Mouse (Mus musculus) spleen, postnatal 14 days (tissue): Measurements from ENCODE around the gene Setx.
A peak's percentile ranks its signal among the peaks of the same experiment; 100 is the strongest.

Source experiments
- DNase-seq, 2 experiments: peaks; one replicate each; pipeline ENCODE4 v3.0.0; 2021 to 2022; ENCODE audit warnings: low spot score in 2 of 2

The Setx gene

DNA sequence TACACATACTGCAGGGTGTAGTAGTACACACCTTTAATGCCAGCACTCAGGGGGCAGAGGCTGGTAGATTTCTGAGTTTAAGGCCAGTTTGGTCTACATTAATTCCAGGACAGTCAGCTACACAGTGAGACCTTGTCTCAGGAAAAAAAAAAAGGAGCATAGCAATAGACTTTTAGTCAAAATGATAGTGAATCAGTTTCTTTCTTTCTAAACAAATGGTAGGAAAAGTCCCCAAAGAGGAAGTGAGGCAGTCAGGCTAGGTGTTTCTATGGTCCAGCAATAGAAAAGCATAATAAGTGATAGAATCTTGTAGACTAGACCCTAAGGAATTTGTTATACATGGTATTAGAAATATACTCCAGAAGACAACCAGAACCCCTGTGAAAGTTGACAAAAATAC is 11.2 kb downstream of the Setx start:
- DNase-seq = no peak

DNA sequence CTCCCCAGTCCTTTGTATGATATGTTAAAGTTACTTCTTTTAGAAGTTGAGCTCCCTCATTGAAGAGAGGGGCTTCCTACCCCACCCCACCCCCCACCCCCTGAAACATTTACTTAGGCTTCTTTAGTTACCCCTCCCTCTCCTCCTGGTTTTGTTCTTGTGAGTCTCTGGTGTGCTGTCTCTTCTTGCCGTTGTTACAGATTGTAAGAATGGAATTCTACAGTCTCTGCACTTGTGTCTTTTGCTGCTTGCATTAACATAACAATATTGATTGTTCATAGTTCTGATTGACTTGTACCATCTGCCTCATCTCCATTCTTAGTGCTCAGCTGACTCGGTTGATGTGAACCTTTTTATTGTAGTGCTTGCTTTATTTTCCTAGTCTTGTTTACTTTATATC is 28.0 kb downstream of the Setx start:
- no peak for DNase-seq

DNA sequence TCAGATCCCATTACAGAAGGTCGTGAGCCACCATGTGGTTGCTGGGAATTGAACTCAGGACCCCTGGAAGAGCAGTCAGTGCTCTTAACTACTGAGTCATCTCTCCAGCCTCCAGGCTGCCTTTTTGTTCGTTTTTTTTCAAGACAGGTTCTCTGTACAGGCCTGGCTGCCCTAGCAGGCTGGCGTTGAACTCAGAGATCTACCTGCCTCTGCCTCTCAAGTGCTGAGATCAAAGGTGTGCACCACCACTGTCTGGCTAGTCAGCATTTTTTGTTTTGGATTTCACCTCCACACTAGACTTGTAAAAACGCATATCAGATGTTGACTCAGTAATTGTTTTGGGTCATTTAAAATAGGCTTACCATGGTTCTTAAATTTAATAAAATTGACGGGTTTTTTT is 44.1 kb downstream of the Setx start:
- DNase-seq = no peak

DNA sequence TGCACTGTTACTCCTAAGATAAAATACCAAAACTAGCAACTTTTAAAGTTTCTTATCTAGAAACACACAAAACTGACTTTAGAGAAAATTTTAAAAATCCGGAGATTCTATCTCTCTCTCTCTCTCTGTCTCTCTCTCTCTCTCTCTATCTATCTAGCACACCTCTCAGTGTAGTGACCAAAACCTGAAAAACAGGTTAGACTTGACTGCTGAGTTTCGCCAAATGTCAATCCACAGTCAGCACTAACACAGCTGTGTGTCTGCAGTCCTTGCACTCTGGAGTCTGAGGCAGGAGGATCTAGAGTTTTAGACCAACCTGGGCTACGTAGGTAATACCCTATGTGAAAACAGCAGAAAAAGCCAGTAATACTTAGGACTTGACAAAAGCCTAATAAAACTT is 50.9 kb downstream of the Setx start:
- DNase-seq = no peak

DNA sequence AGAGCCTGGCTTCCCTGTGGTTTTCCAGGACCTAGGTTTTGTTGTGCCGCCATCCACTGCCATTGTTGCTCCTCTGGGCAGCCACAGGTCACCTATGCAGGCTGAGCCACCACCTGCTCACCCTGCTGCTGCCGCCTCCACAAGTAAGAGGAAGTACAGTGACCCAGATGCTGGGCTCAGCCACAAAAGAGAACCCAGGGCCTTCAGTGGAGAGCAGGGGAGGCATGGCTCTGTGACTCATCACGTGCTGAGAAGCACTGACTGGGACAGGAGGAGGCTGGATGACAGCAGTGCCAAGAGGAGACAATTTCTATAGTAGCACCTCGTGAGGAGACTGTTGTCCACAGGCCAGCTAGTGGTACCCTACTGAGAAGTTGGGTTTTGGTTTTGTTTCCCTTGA is 55.8 kb downstream of the Setx start:
- DNase-seq = no peak

DNA sequence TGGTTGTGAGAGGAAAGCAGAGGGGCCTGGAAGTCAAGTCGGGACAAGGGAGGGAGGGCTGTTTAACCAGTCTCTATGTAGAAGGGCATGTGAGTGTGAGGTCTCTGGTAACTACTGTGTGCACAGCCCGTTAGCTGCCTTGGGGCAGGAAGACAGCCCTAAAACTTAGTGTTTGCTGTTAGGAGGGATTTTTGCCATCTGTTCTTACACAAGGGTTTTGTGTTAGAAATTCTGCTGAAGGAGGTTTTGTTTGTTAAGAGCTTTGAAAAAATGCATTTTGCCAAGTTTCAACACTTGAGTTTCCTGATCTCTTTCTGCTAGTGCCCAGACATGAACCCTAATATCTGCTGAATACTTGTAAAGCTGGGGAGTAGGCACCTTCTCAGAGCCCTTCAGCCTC is 57.1 kb downstream of the Setx start:
- DNase-seq = no peak

DNA sequence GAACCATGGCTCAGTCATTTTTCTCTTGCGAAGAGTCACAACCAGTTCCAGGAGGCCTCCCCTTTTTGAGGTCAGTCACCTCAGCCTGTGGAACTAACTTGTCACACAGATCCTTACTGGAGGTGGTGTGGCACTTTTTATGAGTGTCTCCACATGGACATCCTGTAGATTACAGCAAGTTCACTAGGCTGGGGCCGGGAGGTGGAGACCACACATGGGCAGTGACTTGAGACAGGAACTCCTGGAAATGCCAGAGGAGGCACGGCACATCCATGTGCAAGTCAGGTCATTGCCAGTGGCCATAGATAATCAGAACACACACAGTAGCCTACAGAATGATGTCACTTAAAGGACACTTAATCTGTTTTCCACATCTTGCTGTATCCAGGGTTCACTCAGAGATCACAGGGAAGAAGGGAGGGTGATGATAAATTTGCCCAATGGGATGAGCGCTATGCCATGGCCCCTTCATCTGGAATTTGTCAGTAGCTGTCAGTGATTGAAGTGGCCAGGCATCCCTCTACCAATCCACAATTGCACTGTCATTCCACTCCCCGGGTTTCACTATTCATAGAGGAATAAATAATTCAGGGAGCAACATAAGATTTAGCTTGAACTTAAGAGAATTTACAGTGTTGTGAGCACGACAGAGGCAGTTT is 59.4 kb downstream of the Setx start:
- no peak for DNase-seq

DNA sequence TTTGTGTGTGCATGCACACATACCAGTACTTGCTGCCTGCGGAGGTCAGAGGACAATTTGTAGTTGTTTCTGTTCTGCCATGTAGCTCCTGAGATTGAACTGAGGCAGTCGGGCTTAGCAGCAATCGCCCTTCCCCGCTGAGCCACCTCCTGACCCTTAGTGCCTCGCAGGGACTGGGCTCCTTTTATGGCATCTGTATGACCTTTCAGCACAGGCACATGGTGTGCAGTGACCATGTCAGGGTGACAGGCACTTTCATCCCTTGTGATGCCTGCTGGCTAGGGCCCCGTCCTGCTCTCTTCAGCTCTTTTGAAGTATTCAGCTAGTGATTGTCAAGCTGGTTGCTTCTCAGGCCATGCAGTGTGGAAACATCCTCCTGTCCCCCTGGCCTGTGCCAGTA is 62.2 kb downstream of the Setx start:
- no peak for DNase-seq

DNA sequence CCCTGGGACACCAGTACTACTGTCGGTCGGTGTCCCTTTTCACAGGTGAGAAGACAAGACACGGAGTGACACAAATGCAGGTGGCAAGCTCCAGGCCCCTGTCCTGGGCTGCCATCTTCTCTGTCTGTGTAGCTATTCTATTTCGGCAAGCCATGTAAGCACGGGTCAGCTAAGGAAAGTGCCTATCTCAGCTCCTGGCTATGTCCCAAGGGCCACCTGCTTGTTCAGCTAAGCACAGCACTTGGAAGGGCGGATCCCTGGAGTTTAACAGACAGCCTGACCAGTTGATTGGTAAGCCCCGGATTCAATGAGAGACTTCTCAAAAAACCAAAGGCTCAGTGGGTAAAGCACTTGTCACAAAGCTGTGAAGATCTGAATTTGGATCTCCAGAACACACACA is 66.4 kb downstream of the Setx start:
- DNase-seq = no peak

DNA sequence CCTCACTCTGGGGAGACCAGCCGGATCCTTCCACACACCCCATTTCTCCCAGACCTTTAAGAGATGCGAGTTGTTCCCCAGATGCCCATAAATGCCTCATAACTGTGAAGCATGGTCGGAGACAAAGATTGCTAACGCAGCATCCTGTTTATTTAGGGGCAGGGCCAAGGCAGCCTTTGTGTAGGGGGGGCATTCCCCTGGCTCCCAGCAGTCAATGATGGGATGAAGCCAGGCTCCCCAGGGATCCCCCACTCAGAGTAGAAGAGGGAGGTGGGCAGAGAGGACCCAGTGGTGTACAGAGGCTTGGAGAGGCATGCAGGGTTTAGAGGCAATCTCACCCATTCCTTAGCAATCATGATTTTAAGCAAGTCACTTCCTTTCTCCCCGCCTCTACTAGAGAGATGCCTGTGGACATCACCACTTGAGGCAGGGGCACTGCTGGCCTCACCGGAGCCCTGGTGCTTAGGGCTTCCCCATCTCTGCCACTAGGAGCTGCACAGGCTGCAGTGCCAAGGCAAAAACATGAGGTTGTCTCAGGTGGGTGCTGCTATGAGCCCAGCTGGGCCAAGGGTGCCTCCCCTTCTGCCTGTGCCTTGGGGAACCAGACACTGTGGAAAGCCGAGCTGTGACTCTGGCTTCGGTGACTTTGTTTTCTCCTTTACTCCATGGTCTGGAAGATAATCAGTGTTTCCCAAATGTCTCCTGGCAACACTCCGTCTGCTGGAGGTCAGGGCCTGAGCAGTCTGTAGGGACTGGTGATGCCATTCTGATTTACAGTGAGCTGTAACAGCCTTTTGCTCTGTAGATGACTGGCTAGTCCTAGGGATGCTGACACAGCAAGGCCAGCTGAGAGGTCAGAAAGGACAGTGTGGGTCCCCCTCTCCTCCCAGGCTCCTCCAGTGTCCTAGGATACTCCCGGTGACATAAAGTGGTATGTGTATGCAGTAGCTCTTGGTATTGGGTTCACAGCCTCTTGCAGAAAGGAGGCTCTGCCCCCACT is 67.5 kb downstream of the Setx start:
- no peak for DNase-seq

DNA sequence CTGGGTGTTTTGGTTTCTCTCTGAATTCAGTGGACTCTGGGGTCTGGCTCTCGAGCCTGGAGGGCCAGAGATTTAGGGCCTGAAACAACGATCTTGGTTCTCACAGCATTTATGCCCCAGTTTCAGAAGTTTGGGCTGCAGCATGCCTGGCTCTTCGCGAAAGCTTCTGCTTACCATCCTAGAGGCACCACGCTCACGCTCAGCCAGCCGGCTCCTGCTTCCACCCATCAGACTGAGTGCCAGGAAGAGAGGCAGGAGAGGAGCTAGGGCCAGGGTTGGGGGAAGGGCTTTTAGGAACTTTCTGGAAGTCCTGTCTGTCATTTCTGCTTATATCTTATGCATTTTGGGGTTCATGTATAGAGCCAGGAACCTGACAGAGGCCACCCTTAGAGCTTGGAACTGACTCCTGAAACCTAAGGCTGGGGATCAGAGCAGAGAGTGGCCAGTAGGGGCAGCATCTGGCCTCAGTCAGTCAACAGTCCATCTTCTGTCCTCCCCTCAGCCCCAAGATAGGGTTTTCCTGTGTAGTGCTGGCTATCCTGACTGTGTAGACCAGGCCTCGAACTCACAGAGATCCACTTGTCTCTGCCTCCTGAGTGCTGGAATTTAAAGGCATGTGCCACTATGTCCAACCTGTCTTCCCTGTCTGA is 68.8 kb downstream of the Setx start:
- no peak for DNase-seq

DNA sequence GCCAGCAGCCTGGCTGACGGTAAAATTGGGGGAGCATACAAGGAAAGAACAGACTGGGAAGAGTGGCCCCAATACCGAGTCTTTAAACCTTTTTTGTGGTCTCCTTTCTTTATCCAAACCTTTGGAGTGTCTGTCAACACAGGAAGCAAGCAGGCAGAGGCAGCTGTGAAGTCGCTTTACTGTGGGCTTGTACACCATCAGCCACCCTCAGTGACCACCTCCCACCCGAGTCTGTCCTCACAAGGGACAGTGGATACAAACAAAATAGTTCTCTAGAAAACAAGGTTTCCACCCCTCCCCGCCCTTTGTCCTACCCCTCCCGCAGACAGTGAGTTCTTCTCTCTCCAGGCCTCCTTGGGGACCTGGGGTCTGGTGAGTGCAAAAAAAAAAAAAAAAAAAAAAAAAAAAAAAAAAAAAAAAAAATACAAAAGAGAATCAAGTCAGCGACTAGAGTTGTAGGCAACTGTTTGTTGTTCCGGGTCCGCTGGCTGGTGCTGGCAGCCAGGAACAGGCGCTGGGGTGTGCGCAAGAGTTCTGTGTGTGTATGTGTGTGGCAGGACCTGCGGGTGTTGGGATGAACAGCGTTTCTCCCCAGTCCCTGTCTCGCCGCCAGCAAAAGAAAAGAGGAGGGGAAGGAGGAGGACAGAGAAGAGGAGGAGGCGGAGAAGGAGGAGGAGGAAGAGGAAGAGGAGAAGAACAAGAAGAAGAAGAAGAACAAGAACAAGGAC is 70.0 kb downstream of the Setx start:
- no peak for DNase-seq

DNA sequence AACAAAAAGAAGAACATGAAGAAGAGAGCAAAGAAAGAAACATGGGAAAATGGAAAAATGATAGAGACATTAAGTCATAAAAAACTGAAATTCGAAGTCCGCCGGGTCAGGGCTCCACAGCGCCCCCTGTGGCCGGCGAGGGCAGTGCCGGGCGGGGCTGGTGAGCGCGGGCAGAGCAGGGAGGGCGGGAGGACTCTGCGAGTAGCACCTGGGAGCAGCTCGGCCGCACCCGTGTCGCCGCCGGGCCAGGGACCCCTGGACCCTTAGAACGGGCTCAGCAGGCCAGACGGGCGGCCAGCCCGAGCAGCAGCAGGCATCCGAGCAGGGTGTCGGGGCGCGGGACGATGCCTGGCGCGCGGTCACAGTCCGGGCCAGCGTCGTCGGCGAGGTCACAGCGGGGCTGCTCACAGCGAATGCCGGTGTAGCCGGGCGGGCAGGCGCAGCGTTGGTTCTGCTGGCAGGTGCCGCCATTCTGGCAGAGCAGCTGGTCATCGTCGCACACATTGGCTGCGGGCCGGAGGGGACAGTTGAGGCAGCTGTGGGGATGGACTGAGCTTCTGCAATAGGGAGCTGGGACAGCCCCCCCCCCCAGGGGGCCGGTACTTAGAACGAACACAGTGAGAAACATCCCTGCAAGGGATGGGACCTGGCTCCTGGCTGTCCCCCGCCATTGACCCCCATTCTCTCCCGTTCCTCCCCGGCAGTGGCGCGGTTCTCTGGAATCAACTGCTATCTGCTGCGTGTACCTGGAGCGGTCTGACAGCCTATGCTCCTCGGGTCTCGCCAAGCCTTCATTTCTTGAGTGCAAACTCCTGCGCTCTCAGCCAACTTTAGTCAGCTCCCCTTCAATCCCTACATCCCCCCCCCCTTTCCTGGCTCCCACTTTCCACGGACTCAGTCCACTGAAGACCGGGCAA is 70.8 kb downstream of the Setx start:
- DNase-seq = peak; percentile 58 to 76

DNA sequence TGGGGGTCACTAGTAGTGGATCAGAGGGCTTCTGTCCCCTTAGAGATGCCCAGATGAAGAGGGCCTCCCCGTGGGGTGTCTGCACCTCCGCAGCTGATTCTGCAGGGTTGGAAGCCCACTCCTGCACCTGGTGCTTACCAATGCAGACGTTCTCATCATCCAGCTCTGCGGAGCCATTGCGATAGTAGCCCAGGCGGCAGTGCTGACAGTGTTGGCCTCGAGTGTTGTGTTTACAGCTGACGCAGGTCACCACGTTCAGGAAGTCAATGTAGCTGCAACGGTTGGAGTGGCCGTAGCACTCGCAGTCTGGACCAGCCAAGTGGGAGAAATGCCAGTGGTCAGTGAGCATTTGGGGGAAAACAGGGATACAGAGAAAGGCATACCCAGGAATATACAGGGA is 72.9 kb downstream of the Setx start:
- no peak for DNase-seq

DNA sequence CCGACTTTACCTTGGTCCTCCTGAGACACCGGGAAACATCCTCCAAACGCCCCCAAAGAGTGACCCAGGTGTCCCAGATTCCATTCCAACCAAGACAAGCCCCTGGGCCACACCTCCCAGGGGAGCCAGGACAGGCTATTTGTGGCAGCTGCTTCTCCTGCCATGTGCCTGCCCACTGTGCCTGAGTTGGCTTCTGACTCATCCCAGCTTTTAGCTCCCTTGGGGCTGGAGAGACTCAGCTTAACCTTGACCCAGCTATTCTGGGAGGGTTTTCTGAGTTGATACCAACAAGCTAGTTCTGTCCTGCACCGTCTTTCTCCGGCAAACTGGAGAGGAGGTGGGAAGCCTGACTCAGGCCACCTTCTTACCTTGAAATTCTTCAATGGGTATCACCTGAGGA is 74.5 kb downstream of the Setx start:
- no peak for DNase-seq

DNA sequence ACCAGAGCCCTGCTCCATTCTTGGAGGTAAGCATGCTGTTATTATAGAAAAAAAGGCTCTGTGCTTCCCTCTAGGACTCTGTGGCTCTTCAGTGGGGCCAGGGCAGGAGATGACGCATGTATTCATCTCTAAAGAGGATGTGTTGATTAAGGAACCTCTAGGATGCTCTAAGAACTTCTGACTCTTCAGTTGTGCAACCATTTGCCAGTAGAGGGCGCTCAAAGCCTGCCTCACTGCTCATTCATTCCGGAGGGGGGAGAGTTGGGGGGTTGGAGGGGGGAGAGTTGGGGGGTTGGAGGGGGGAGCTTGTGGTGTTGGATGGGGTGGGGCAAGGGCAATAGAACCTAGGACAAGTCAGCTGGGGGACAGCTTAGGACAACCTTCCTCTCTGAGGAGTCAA is 75.9 kb downstream of the Setx start:
- DNase-seq = peak in 1 of 2 experiments; percentile 40

DNA sequence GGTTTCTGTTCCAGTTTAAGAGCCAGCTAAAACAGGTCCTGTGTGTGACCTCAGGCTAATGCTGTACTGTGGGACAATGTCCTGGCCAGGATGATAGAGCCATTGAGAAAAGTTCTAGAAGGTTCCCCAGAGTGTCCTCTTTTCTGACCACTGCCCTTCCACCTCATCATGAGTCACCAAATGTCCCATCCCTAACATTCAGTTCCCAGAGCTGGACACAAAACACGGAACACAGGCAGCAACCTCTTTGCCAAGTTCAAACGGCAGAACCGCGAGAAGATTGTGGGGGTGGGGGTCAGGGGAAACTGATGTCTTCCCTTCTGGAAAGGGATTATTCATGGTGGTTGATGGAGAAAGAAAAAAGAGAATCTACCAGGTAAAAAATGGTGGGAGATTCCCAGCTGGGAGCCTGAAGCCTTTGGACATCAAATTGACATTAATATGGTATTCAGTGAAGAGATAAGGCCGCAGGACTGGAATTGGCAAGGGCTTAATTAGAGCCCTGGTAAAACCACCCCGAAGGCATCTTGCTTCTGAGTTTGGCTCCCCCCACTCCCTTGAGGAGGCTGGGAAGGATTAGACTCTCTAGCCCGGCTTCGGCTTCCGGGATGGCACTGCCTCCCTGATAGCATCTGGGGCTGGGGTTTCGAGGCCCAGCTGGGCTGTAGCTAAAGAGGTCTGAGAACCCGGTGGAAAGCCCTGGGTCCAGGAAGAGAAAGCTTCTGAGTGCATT is 77.4 kb downstream of the Setx start:
- DNase-seq = no peak

DNA sequence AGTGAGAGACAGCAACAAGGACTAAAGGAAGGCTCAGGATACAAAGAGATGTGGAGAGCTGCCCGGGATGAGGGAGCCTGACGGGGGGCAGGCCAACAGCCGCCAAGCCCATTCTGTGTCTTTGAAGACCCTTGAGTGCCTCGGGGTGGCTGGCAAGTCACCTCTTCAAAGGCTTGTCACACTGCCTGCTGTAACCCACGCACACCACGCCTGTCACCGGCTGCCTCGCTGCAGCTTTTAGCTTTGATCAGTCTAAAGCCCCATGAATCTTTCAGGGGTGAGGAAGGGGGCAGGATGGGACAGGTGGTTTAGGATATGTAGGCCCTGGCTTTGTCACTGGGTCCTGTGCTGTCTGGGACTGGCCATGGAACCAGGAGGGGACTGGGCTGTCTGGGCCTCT is 82.2 kb downstream of the Setx start:
- no peak for DNase-seq

DNA sequence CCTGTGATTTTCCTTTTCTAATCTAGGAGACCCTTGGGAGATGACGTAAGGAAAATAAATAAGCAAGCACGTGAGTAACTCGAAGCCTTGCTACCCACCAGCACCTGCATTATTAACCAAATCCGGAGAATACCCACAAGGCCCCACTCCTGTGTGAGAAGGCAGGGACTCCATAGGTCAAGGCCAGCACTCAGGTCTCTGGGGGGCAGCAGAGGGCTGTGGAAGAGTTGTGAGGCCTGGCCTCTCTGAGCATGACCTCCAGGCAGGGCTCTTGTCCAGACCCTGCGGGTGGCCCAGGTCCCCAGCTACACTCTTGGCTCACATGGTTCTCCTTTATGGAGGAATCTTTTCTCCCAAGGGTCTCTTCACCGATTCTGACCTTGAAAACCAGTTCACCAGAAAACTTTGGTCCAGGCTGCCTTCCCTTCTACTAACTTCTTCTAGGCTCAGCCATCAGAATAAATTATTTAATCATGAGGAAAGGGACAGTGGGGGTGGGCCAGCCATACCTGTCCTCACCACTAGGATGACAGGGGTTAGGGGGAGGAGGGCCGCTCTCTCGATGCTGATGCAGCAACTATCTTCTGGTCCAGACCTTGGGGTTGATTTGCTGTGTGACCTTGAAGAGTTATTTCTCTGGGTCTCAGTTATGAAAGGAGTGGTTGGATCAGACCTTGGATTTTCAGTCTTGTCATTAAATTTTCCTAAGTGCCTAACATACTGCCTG is 92.5 kb downstream of the Setx start:
- no peak for DNase-seq

DNA sequence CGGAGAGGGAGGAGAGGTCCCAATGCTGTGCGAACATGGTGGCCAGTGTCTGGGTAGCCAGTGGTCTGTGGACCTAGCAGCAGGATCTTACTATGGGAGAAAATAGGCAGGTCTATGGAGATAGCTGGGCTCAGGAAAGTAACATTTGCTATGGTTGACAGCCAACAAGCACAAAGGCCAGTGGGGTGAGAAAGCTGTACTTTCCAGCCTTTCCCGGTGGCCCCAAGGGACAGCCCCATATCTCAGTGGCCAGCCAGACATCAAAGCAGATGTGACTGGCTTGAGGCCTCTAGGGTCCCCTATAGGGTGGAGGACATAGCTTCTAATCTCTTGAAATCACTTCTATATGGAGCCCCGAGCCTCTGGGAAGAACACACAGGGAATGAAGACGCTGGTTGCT is 93.1 kb downstream of the Setx start:
- no peak for DNase-seq
